Mouse (Mus musculus): ENCODE results near the gene Exoc3l2.

DNA sequence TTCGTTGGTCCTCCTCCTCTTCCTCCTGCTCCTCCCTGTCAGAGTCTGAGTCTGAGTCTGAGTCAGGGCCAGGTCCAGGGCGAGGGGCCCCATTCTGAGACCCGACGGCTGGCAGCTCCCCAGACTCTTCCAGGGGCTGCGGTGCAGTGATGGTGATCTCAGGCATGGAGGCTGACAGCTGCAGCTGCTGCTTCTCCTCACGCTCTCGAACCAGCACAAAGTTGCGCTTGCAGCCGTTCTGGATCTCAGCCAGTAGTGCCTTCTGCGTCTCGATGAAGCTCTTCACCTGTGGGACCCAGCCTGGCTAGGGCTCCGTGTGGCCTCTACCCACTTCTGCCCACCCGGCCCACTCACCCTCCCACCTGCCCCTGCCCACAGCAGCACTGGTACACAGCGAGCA is 69.1 kb downstream of the Exoc3l2 start:
- TF ChIP-seq GATA1 (IDR thresholded peaks at IDR 0.05; ENCODE audit: low read length) (no peak), TAL1 (IDR thresholded peaks at IDR 0.05; ENCODE audit: low read length) (no peak)
